Mouse (Mus musculus) CD8-positive naive resting alpha-beta T cell, adult 2 months (primary cell): Measurements from ENCODE around the gene Kdm2a.
A peak's percentile ranks its signal among the peaks of the same experiment; 100 is the strongest.

Experiments
- DNase-seq, 2 experiments: peaks; one replicate each; pipeline ENCODE4 v3.0.0; 2022; ENCODE audit warnings: low read depth in 2 of 2, low spot score in 2 of 2

The Kdm2a gene

GRCm38 (mm10) chr19:4300271-4300704 is 97.8 kb downstream of the Kdm2a start:
- DNase-seq: peak; percentile 77 to 80

GRCm38 (mm10) chr19:4299574-4300270 is 98.4 kb downstream of the Kdm2a start:
- DNase-seq: peak in 1 of 2 experiments; percentile 42

- no peak for DNase-seq
Observed at GRCm38 (mm10) chr19:4299126-4299525, 99.0 kb downstream of the Kdm2a start.

- DNase-seq: no peak
Observed at GRCm38 (mm10) chr19:4298322-4299121, 99.6 kb downstream of the Kdm2a start.

GRCm38 (mm10) chr19:4297851-4298250 is 100.2 kb downstream of the Kdm2a start:
- no peak for DNase-seq

GRCm38 (mm10) chr19:4296611-4297010 is 101.5 kb downstream of the Kdm2a start:
- no peak for DNase-seq

GRCm38 (mm10) chr19:4295391-4295790 is 102.7 kb downstream of the Kdm2a start:
- DNase-seq: no peak

GRCm38 (mm10) chr19:4294381-4295097 is 103.5 kb downstream of the Kdm2a start:
- DNase-seq: peak; percentile 62 to 74

GRCm38 (mm10) chr19:4291161-4291560 is 106.9 kb downstream of the Kdm2a start:
- no peak for DNase-seq

- DNase-seq: no peak
Observed at GRCm38 (mm10) chr19:4290749-4291148, 107.3 kb downstream of the Kdm2a start.

- no peak for DNase-seq
Observed at GRCm38 (mm10) chr19:4283653-4284052, 114.4 kb downstream of the Kdm2a start.

- peak; percentile 92 to 94 for DNase-seq
Observed at GRCm38 (mm10) chr19:4282898-4283553, 115.1 kb downstream of the Kdm2a start, which contains the start of gene Ankrd13d. Gene Ankrd13d, minus strand, starts transcription at chr19:4283137.

GRCm38 (mm10) chr19:4280425-4280824 is 117.7 kb downstream of the Kdm2a start:
- DNase-seq: no peak

GRCm38 (mm10) chr19:4279487-4279886 is 118.6 kb downstream of the Kdm2a start:
- peak in 1 of 2 experiments; percentile 43 for DNase-seq

GRCm38 (mm10) chr19:4270972-4271371 is 127.1 kb downstream of the Kdm2a start:
- no peak for DNase-seq

GRCm38 (mm10) chr19:4270187-4270586 is 127.9 kb downstream of the Kdm2a start:
- DNase-seq: no peak

- peak; percentile 38 to 55 for DNase-seq
Observed at GRCm38 (mm10) chr19:4268566-4269361, 129.3 kb downstream of the Kdm2a start, which contains the start of gene Ssh3. Gene Ssh3, minus strand, starts transcription at chr19:4269180.

GRCm38 (mm10) chr19:4265956-4266355 is 132.1 kb downstream of the Kdm2a start:
- no peak for DNase-seq
